Mouse (Mus musculus) bone marrow macrophage, adult 2 months (primary cell): ENCODE results near the gene Tacc2. TPM values are rescaled to one million over a fixed set of nuclear protein-coding genes. Genes with fewer than 3 reads are reported as not detected.
A peak's percentile ranks its signal among the peaks of the same experiment; 100 is the strongest.

Experiments used
- H3K27ac ChIP-seq: 2 replicates; pipeline ENCODE4 v1.5.1; 2012; ENCODE audit warnings: low read depth, low read length; ENCODE audit not compliant: insufficient read depth
- H3K4me1 ChIP-seq: 2 replicates; pipeline ENCODE4 v1.6.1; 2012; ENCODE audit warnings: low read length; ENCODE audit not compliant: control insufficient read depth, insufficient read depth
- H3K4me3 ChIP-seq: 2 replicates; pipeline ENCODE4 v1.5.1; 2012; ENCODE audit warnings: mild to moderate bottlenecking, low read length, moderate library complexity; ENCODE audit not compliant: insufficient read depth
- CTCF ChIP-seq: IDR thresholded peaks from 2 replicates; pipeline ENCODE4 v1.5.1; 2012; ENCODE audit warnings: low read depth, mild to moderate bottlenecking, low read length, moderate library complexity
- POLR2A ChIP-seq: IDR thresholded peaks from 2 replicates; pipeline ENCODE4 v1.6.1; 2012; ENCODE audit warnings: mild to moderate bottlenecking, low read depth, low read length, borderline replicate concordance
- polyA plus RNA-seq: library from polyadenylated mRNA; stranded (reverse); fragments of >200 nt; gene quantifications from 2 replicates; pipeline ENCODE4 v1.2.4, GENCODE M21; 2012; ENCODE audit not compliant: missing spikeins, insufficient read depth, insufficient read length

Tacc2 gene
- polyA plus RNA-seq, 1 experiment, result 2.9 TPM

- TF ChIP-seq CTCF (peak; percentile 73), POLR2A (no peak)
- H3K27ac ChIP-seq, result no peak overlapping the region
- no peak overlapping the region for H3K4me3 ChIP-seq
- peaks cover 37% of the 10 kb centered on the region for H3K4me1 ChIP-seq
Observed at GRCm38 (mm10) chr7:130673169-130674033, 96.2 kb downstream of the Tacc2 start.

- TF ChIP-seq POLR2A (no peak), CTCF (no peak)
- peaks cover 26% of the 10 kb centered on the region for H3K4me1 ChIP-seq
- no peak overlapping the region for H3K4me3 ChIP-seq
- no peak overlapping the region for H3K27ac ChIP-seq
Observed at GRCm38 (mm10) chr7:130674526-130674925, 97.3 kb downstream of the Tacc2 start.

- H3K4me1 ChIP-seq, result peaks cover 12% of the 10 kb centered on the region
- no peak overlapping the region for H3K27ac ChIP-seq
- no peak overlapping the region for H3K4me3 ChIP-seq
- no peak for TF ChIP-seq CTCF
- TF ChIP-seq POLR2A, result no peak
Observed at GRCm38 (mm10) chr7:130676885-130677540, 99.8 kb downstream of the Tacc2 start.

GRCm38 (mm10) chr7:130677541-130678274, 100.5 kb downstream of the Tacc2 start:
- H3K27ac ChIP-seq, result no peak overlapping the region
- H3K4me3 ChIP-seq, result no peak overlapping the region
- TF ChIP-seq CTCF, result no peak
- TF ChIP-seq POLR2A, result no peak
- peaks cover 15% of the 10 kb centered on the region for H3K4me1 ChIP-seq

- TF ChIP-seq POLR2A (no peak), CTCF (no peak)
- H3K4me3 ChIP-seq, result no peak overlapping the region
- H3K27ac ChIP-seq, result no peak overlapping the region
Observed at GRCm38 (mm10) chr7:130678414-130678813, 101.2 kb downstream of the Tacc2 start.

GRCm38 (mm10) chr7:130681798-130682197, 104.6 kb downstream of the Tacc2 start:
- Histone ChIP-seq H3K27ac (peak overlapping the region; percentile 24), H3K4me3 (no peak overlapping the region), H3K4me1 (peaks cover 15% of the 10 kb centered on the region)
- TF ChIP-seq POLR2A, result no peak
- no peak for TF ChIP-seq CTCF

More at GRCm38 (mm10) chr7:130678414-130678813, 101.2 kb downstream of the Tacc2 start:
- H3K4me1 ChIP-seq, result peaks cover 15% of the 10 kb centered on the region

GRCm38 (mm10) chr7:130688601-130689000, 111.4 kb downstream of the Tacc2 start:
- Histone ChIP-seq H3K4me3 (no peak overlapping the region), H3K4me1 (no peaks in the 10 kb centered on the region), H3K27ac (no peak overlapping the region)
- no peak for TF ChIP-seq POLR2A
- no peak for TF ChIP-seq CTCF

GRCm38 (mm10) chr7:130690869-130691268, 113.6 kb downstream of the Tacc2 start:
- Histone ChIP-seq H3K27ac (no peak overlapping the region), H3K4me1 (0 out of 2 replicates have a peak, but pooled peaks cover 5% of the 10 kb centered on the region), H3K4me3 (no peak overlapping the region)
- TF ChIP-seq POLR2A (no peak), CTCF (no peak)

- no peak overlapping the region for H3K27ac ChIP-seq
- no peak overlapping the region for H3K4me3 ChIP-seq
- TF ChIP-seq CTCF (no peak), POLR2A (no peak)
- H3K4me1 ChIP-seq, result 0 out of 2 replicates have a peak, but pooled peaks cover 5% of the 10 kb centered on the region
Observed at GRCm38 (mm10) chr7:130691931-130692330, 114.7 kb downstream of the Tacc2 start.
